Mouse (Mus musculus): Measurements from ENCODE around the gene Isg15.

The Isg15 gene

DNA sequence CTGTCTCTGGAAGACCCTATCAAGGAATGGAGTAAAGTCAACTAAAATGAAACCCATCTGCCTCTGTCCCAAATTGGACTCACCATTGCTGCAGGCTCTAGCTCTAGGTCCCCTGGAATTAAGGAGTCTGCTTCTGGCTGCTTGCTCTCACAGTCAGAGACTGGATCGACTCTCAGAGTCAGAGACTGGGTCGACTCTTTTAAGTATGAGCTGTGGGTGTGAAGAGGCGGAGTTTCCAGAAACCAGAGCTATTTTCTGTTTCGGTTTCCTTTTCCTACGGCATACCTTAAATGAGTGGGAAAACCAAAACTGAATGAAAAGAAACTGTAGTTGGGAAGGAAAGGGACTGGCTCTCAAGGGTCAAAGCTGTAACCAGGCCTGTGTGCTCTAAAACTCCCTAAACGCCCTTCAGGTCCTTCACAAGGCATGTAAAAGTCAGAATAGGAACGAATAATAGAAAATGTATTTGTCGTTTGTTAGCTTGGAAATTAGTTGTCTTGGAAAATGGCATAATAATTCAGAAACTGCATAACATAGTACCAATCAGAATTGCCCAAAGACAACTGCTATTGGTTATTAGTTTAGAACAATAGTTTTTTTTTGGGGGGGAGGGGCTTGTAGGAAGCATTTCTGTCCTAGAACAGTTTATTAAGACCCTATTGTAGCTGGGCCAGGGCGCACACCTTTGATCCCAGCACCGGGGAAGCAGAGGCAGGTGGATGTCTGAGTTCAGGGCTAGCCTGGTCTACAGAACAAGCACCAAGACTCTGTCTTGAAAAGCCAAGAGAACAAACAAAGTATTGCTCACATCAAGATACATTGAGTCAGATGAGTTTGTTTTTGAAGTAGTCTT lies at the start of gene Isg15:
TSS of gene Isg15 (minus strand) at position 196 of the 853 bp plus-strand sequence.
- DNase-seq = no peak

DNA sequence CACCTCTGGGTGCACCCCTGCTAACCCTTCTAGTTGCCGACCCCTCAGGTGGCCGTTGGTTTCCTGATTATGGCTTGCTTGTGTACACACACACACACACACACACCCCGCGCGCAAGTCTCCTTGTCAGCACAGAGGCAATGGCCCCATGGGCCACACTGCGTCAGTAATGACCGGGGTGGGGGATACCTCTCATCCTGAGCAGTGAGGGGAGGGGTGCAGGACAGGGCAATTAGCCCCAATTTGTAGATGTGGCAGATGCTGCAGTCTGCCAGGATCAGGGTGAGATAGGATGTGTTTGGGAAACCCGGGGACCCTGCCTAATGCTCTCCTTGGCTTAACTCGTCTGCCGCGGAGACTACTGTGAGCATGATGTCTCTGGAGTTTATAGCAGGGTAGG lies 48.9 kb upstream of the Isg15 start:
- no peak for DNase-seq

DNA sequence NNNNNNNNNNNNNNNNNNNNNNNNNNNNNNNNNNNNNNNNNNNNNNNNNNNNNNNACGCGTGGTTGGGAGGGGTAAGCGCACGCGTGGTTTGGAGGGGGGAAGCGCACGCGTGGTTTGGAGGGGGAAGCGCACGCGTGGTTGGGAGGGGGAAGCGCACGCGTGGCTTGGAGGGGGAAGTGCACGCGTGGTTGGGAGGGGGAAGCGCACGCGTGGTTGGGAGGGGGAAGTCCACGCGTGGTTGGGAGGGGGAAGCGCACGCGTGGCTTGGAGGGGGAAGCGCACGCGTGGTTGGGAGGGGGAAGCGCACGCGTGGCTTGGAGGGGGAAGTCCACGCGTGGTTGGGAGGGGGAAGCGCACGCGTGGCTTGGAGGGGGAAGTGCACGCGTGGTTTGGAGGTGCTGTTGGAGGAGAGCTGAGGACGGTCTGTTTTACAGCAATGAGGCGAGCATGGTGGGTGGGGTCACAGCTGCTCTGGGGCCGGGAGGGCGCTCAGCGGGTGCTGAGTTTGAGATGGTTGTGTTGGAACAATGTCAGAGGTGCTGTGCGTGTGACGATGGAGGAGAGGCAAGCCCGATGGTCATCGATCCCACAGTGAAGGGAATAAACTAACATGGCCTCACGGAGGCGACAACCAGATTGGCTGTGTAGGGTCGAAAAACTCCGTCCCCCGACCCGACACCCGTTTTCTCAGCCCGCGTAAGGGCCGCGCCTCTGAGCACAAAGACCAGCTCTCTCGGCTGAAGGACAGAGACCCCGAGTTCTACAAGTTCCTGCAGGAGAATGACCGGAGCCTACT lies 36.2 kb upstream of the Isg15 start:
- peak; percentile 61 to 62 for DNase-seq

DNA sequence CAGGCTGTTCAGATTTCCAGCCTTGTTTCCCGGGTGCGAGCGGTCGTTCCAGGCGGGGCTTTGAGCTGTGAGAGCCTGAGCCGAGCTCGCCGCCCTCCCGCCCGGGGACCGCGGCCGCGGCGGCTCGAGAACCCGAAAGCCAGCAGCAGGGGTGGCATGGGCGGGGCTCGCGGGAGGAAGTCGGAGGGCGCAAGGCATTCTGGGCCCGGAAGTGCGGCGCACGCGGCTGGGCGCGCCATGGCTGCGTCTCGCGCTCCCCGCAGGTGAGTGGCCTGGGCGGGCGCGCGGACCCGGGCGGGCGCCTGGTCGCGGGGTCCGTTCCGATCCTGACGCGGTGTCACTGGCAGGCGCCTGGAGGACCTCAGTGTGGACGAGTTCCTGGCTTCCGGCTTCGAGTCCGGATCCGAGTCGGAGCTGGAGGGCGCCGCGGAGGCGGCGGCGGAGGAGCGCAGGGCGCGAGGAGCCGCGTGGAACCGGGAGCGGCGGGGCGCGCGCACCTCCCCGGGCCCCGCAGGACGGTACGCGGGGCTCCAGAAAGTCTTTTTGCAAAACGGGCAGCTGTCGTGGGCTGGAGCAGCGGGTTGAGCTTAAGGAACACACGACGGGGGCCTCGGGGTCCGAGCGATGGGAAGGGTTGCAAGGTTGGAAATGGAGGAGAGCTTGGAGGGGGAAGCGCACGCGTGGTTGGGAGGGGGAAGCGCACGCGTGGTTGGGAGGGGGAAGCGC lies 35.4 kb upstream of the Isg15 start, which contains the start of gene Noc2l:
TSS of gene Noc2l (plus strand) at position 203 of the 726 bp plus-strand sequence.
- DNase-seq = peak; percentile 96 to 98

DNA sequence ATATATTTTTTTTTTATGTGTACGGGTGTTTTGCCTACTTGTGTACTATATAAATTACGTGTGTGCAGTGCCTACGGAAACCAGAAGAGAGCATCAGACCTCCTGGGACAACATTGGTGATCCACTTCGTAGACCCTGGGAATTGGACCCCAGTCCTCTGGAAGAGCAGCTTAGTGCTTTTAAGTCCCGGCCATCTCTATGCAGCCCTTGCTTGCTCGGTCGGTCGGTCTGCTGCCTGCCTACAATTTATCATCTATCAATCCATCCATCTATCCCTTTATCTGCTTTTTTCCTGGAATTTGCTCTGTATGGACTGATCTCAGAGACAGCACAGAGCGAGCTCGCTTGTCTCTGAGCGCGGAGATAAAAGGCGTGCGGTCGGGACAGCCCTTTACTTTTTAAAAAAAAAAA lies 34.7 kb upstream of the Isg15 start:
- DNase-seq = peak; percentile 54 to 62

DNA sequence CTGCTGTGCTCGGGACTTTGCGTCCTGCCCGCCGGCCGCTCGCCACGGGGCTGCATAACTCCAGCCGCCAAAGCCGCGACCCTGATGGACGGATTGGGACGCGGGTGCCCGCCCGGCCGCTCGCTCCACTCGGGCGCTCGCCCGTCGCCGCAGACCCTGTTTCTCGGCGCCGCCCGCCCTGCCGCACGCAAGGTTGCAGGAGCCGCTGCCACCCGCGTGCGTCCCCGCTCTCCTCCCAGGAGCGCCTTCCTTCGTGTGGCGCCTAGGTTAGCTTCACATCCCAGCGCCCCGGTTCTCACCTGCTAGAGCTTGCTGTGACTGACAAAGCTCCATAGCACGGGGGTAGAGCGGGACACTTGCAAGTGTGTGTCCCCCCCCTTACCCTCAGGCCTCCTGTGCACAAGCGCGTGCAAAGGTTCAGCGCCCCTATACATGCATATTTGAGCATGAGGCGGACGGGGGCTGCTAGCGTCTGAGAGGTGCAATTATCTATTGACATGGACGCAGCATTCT lies 34.1 kb upstream of the Isg15 start, which contains the start of gene Plekhn1:
TSS of gene Plekhn1 (minus strand) at position 157 of the 513 bp plus-strand sequence.
- peak; percentile 91 to 92 for DNase-seq

DNA sequence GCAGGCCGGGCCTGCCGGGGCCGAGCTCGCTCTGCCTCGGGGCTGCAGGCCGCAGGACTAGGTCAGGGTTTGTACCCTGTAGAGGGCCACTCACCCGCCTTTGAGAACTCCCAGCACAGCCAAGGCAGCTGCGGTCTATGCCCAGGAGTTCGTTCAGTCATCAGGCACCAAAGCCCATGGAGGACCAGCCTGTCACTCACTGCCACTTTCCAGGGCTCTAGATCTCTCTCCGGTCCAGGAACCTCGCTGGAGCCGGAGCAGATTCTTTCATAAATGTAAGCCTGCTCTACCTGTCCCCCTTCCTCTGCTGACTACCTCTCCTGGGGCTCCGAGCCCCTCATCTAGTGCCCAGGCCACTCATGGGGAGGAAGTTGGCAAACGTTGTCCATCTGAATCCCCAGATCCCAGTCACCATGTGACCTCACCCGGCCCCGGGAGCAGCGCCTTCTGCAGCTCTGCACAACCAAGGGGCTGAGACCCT lies 33.4 kb upstream of the Isg15 start:
- peak; percentile 59 to 67 for DNase-seq

DNA sequence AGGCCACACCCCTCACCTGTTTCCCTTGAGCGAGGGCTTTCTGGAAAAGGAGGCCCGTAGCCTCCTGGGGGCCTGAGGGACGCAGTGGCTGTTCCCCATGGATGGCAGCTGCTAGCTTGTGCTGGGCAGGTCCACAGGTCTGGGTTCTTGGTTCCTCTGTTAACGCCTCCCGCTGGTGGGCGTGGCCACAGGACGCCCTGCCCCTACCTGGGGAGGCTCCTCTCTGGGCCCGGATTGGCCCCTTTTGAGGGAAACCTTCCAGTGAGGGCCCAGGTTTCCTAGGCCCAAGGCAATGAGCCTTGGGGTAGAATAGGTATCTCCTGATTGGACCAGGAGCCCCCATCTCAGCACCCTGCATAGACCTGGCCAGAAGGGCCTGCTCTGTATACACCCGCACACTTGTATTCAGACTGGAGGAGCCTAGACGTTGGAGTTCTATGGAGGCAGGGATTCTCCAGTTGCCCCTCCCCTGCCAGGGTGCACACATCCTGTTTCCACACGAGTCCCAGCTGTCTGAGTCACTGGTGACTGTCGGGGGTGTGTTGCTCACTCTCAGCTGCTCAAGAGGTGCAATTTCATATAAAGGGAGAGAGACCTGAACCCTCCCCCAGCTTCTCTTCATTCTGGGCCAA lies 27.9 kb upstream of the Isg15 start:
- DNase-seq = peak in 1 of 2 experiments; percentile 34

DNA sequence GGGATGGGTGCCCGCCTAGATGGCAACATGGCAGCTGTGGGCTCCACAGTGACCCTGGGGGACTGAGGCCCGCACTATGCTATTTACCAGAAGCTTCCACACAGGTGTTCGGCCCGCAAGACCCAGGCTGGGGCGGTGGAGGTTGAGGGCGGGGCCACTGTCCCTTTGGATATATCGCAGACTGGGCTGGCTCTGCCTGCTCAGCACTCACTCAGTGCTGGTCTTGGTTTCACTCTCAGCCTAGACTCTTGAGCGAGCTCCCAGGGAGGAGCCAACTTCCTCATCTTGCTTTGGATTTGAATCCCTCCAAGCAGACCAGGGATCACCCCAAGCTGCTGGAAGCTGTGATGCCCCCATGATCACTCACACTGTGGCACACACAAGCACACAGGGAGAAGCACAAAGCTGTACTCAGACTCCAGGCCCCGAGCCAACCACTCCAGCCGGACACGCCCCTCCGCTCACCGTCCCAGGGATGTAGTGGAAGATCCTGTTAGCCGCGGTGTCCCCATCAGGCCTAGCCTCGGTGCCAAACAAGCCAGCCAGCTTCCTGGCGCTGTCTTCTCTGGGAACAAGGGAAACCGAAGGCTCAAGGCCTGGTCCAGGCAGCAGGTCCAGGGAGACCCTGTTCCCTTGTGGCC lies 27.3 kb upstream of the Isg15 start:
- DNase-seq = peak; percentile 49 to 64

DNA sequence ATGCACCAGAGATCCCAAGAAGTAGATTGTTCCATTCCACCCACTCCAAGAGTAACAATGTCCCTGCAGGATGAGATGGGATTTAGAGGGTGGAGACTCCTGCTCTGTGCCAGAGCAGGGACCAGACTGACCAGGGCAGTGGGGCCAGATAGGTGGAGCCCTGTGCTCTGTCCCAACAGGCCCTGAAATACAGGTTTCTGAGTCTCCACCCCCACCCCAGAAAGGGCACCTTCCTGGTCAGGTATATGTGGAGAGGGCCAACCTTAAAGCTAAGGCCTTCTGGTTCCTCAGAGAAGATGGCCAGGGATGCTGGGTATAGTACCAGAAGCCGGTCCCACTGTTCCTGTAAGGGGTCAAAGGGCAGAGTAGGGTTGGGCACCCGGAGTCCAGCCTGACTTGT lies 23.7 kb upstream of the Isg15 start:
- no peak for DNase-seq

DNA sequence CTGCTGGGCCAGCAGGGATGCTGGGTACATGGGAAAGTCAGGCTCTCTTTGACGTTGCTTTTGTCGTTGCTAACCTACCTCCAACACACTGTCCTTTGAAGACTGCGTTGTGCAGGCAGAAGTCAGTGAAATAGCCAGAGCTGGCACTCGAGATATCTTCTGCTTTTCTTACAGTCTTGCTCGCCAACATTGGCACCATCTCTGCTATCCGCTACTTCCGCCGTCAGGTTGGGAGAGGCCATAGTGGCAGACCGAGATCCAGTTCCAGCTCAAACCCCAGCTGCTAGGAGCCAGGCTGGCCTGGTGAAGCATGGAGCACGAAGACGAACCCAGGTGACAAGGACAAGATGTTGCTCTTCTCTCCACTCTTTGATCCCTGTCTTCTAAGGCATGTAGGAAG lies 19.3 kb upstream of the Isg15 start:
- DNase-seq = no peak

DNA sequence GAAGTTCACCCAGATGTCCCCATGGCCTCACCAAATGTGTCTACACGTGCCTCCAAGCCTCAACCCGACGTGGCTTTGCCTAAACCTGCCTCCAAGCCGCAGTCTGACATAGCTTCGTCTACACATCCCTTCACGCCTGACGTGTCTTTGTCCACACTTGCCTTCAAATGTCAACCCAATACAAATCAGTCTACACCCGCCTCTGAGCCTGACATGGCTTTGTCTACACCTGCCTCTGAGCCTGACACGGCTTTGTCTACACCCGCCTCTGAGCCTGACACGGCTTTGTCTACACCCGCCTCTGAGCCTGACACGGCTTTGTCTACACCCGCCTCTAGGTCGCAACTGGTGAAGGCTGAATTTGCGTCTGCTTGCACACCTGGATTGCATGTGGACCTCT lies 17.2 kb upstream of the Isg15 start:
- no peak for DNase-seq

DNA sequence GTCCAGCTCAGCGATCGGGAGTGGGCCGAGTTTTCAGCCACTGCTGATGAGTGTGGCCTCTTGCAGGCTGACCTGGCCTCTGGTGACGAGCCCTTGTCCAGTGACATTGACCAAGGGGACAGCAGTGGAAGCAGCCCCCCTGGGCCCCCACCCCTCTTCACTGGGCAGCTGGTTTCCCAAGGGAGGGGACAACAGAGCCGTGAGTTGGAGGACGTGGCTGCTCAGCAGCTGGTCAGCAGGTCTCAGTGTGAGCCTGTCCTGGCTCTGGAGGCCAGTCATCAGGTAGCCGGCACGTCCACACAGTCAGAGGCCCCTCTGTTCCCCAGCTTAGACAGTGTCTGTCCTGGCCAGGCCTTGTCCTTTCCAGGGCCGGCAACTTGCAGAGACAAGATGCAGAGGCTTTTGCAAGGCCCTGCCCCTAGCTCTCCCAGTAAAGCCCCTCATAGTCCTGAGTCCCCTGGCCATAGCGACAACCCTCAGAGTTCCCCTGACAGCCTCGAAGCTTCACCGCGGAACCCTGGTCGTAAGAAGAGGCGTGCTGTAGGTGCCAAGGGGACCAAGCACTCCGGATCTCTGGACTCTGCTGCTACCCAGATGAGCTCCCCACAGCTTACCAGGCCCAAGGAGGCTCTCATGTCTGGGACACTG lies 16.5 kb upstream of the Isg15 start:
- no peak for DNase-seq

DNA sequence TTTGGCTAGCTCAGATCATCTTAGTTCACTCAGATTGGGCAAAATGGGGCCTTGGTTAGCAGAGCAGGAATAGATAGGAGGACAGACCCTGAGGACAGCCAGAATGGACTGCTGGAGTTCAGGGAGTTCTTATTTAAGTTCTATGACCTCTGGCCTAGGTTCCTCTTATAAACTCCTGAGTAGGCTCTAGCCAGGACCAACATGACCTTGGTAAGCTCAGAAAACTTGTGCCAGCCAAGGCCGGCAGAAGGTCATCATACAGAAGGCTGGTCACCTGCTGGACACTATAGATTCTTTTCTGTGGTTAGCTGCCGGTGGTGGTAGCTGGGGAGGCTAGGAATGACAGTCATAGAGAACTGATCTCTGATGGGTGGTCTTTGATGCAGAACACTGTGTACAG lies 15.6 kb upstream of the Isg15 start:
- DNase-seq = no peak

DNA sequence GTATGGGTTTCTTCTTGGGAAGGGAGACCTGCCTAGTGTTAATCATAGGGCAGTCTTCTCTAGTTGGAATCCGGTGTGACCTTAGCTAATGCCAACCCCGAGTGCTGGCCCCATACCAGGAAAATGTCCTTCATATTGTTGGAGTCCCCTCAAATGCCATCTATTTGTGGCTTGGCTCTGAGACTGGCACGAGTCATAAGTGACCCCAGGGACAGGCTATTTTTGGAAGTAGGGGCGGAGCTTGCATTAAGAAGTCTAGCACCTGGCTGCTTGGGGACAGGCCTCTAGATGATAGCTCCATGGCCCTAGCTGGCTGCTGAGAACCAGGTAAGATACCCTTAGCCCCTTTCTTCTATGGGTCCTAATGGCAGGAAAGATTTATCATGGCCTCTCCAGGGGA lies 15.0 kb upstream of the Isg15 start, which contains the start of gene Perm1:
TSS of gene Perm1 (plus strand) at position 220 of the 400 bp plus-strand sequence.
- DNase-seq = peak; percentile 76 to 83

DNA sequence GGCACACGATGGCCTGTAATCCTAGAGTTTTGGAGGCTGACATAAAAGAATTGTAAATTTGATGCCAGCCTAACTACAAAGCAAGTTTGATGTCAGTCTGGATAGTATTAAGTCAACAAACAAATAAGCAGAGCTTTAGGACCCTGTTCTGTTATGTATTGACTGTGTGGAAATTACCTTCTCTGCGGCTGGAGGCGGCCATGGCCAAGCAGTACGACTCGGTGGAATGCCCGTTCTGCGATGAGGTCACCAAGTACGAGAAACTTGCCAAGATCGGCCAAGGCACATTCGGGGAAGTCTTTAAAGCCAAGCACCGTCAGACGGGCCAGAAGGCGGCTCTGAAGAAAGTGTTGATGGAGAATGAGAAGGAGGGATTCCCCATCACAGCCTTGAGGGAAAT lies 12.5 kb upstream of the Isg15 start:
- no peak for DNase-seq

DNA sequence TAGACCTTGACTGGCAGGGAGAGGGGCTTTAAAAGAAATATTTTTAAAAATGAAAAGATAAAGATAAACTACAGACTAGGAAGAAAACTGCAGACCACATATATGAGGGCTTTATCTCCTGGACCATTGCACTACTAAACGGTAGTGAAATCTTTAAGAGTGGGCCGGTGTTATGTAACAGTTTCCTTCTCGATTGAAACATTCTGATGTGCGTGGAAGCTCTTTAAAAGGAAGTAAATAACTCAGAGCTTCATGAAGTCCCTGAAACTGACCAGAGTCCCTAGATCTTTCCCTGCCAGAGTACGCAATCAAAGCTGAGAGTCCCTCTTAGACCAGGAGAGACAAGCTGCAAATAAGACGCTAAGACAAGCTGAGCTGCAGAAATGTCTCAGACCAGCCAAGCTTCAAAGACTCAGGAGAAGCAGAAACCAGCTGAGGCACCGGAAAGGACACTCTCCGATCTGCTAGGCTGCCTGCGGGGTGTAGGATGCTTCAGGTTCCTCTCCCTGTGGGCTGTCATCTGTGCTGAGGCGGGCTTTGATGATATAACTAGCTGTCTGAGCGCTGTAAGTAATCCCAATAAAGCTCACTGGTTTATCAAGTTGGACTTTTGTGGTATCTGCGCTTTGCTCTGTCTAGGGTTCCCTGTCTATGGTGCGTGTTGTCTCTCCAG lies 9.5 kb upstream of the Isg15 start:
- no peak for DNase-seq

DNA sequence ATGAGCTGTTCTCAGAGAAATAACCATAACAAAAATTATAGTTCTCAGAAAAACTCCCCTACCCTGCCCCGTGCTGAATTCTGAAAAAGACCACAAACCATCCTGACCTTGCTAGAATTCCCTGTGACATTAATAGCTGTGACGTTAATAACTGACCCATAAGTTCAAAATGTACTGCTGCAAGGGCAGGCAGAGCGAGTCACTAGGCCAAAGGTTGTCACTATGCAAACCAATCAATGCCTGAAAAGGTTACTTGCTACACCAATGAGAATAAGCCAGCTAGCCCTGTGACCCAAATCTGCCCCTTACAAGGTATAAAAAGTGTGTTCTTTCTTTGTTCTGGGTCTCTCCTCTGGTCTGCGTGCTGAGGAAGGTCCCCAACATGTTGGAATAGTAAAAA lies 8.3 kb upstream of the Isg15 start:
- no peak for DNase-seq

DNA sequence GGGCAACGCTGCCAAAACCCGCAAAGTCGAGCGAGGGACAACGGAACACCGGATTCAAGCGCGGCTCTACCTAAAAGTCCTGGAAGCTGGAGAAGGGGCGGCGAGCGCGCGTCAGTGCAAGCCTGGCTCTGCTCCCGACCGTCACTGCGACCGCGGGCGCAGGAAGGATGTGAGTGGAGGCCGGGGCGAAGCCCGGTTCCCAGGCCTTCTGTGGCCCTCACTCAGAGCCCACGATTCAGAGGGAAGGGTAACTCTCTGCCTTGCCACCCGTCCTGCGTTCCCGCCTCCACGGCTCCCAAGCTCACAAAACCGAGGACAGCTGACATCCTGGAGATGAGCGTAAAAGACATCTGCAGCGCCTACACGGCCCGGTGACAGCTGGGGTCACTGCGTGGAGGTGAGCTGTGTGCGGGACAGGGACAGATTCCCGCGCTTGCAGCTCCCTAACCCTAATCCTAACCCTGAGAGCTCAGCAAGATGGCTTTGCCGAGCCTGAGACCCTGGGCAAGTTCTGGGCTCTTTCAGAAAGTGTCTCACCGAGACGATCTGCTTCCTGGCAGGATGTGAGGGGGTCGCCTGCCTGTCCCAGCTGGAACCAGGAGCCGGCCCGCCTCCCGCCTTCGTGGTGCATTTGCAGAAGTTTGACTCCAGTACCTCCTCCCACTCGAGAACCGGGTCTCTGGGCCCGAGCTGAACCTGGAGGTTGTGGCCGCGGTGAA lies 3.0 kb upstream of the Isg15 start:
- DNase-seq = peak; percentile 48 to 61

DNA sequence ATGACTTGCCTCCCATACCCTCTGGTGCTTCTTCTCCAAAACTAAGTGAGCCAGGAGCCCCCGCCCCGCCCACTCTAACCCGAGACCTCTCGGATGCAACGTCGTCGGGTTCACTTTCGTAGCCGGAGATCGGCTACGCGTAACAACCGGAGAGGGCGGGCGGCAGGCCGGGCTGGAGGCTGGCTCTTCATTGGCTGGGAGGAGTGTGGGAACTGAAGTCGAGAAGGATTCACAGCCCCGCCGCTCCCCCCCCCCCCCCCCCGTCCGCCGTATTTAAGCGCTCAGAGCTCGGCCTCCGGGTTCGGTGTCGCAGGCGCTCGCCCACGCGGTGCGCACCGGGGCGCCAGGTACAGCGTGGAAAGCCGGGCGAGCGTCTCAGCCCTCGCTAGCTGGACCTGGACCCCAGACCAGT lies 2.4 kb upstream of the Isg15 start, which contains the start of gene AW011738:
TSS of gene AW011738 (plus strand) at position 304 of the 412 bp plus-strand sequence.
- peak; percentile 82 to 88 for DNase-seq

Data from cerebellum, postnatal 10 days (tissue).